Mouse (Mus musculus) hindbrain, embryonic 14.5 days (tissue): ENCODE measurements around the gene Gm20662. TPM values are rescaled to one million over a fixed set of nuclear protein-coding genes. Genes with fewer than 3 reads are reported as not detected.

Experiments used
- ATAC-seq: fragments of 200-750 bp; cut with Nextera tagmentation; 2 replicates; pipeline ENCODE4 v1.8.0; 2017; ENCODE audit warnings: moderate number of reproducible peaks, mild to moderate bottlenecking, moderate TSS enrichment, moderate library complexity; ENCODE audit not compliant: low FRiP score
- DNase-seq: peaks from one replicate; pipeline ENCODE4 v3.0.0-alpha.2; 2015; ENCODE audit warnings: low spot score
- H3K27ac ChIP-seq: fragments of 300-500 bp; sonication (generic); 2 replicates; pipeline ENCODE4 v1.5.1; 2014; ENCODE audit warnings: mild to moderate bottlenecking, moderate library complexity
- H3K27me3 ChIP-seq: fragments of 300-500 bp; sonication (generic); 2 replicates; pipeline ENCODE4 v1.6.1; 2014; ENCODE audit warnings: mild to moderate bottlenecking, low read length, mixed read lengths; ENCODE audit not compliant: control insufficient read depth, insufficient read depth
- H3K36me3 ChIP-seq: fragments of 300-500 bp; sonication (generic); replicated peaks from 2 replicates; pipeline ENCODE4 v1.6.1; 2014; ENCODE audit not compliant: control insufficient read depth, insufficient read depth
- H3K4me1 ChIP-seq: fragments of 300-500 bp; sonication (generic); replicated peaks from 2 replicates; pipeline ENCODE4 v1.6.1; 2014; ENCODE audit warnings: antibody characterized with exemption, low read length, mixed read lengths; ENCODE audit not compliant: control insufficient read depth, insufficient read depth
- H3K4me2 ChIP-seq: fragments of 300-500 bp; sonication (generic); replicated peaks from 2 replicates; pipeline ENCODE4 v1.6.1; 2014; ENCODE audit warnings: mild to moderate bottlenecking, moderate library complexity
- H3K4me3 ChIP-seq: fragments of 300-500 bp; sonication (generic); replicated peaks from 2 replicates; pipeline ENCODE4 v1.5.1; 2014; ENCODE audit warnings: mild to moderate bottlenecking, low read length
- H3K9ac ChIP-seq: fragments of 300-500 bp; sonication (generic); 2 replicates; pipeline ENCODE4 v1.6.1; 2014
- H3K9me3 ChIP-seq: fragments of 300-500 bp; sonication (generic); 2 replicates; pipeline ENCODE4 v1.6.1; 2016; ENCODE audit warnings: low read length; ENCODE audit not compliant: control insufficient read depth
- WGBS: fragments of 180-500 bp; shearing (Covaris S2); extraction: QIAGEN DNeasy Blood & Tissue Kit; methylation state at CpG from one replicate; pipeline ENCODE4 v1.1.7; 2014; 5-methylcytosine and 5-hydroxymethylcytosine counted together
- polyA plus RNA-seq: library from polyadenylated mRNA; unstranded; fragments of >200 nt; fragmentation: Nextera tagmentation; extraction: Ambion mirVana; gene quantifications from 2 replicates; pipeline ENCODE4 v1.2.1, GENCODE M21; 2014

Gm20662 gene
- polyA plus RNA-seq, 1 experiment from 2014 or later: 0.68 TPM

- Histone ChIP-seq H3K27me3 (no peaks in the 10 kb centered on the region), H3K36me3 (peaks cover 51% of the 10 kb centered on the region)
- under 1% methylated on average over 39 of the region's 39 CpGs for WGBS
Measured at GRCm38 (mm10) chr9:108049016-108049455, 52.9 kb downstream of the Gm20662 start, which contains the start of gene Gmppb. Gene Gmppb, plus strand, starts transcription at chr9:108049242.

GRCm38 (mm10) chr9:108049561-108050251, 53.6 kb downstream of the Gm20662 start:
- Histone ChIP-seq H3K36me3 (peaks cover 55% of the 10 kb centered on the region), H3K27ac (peak overlapping the region; percentile 68), H3K4me2 (peak overlapping the region; percentile 80), H3K4me3 (peak overlapping the region; percentile 57), H3K9me3 (no peaks in the 10 kb centered on the region), H3K4me1 (peaks cover 13% of the 10 kb centered on the region), H3K27me3 (no peaks in the 10 kb centered on the region), H3K9ac (peak overlapping the region; percentile 72)
- peak; percentile 21; the same call in 1 of the 2 replicates for ATAC-seq
- DNase-seq: peak; percentile 32
- 47% methylated on average over 15 of the region's 15 CpGs for WGBS

More at GRCm38 (mm10) chr9:108049016-108049455, 52.9 kb downstream of the Gm20662 start, which contains the start of gene Gmppb:
- H3K4me2 ChIP-seq: peak within 1 kb of the TSS; percentile 80
- H3K9ac ChIP-seq: peak within 1 kb of the TSS; percentile 72
- peak within 1 kb of the TSS; percentile 57 for H3K4me3 ChIP-seq
- DNase-seq (peak; percentile 98), ATAC-seq (peak; percentile 96)
- no peaks in the 10 kb centered on the region for H3K9me3 ChIP-seq
- peaks cover 13% of the 10 kb centered on the region for H3K4me1 ChIP-seq
- H3K27ac ChIP-seq: peak within 1 kb of the TSS; percentile 68

GRCm38 (mm10) chr9:108051184-108051930, 55.2 kb downstream of the Gm20662 start:
- DNase-seq (no peak), ATAC-seq (no peak)
- whole genome bisulfite sequencing: 94% methylated on average over 15 of the region's 15 CpGs
- H3K36me3 ChIP-seq: peaks cover 55% of the 10 kb centered on the region
- no peaks in the 10 kb centered on the region for H3K27me3 ChIP-seq
- H3K9me3 ChIP-seq: no peaks in the 10 kb centered on the region
- no peak overlapping the region for H3K9ac ChIP-seq
- H3K4me3 ChIP-seq: no peak overlapping the region
- H3K4me2 ChIP-seq: no peak overlapping the region
- H3K4me1 ChIP-seq: peaks cover 13% of the 10 kb centered on the region
- no peak overlapping the region for H3K27ac ChIP-seq

GRCm38 (mm10) chr9:108051931-108052220, 55.7 kb downstream of the Gm20662 start:
- H3K27ac ChIP-seq: no peak overlapping the region
- H3K36me3 ChIP-seq: peaks cover 55% of the 10 kb centered on the region
- H3K9me3 ChIP-seq: no peaks in the 10 kb centered on the region
- no peak overlapping the region for H3K9ac ChIP-seq
- DNase-seq (no peak), ATAC-seq (no peak)
- WGBS: 84% methylated on average over 4 of the region's 4 CpGs
- H3K4me2 ChIP-seq: no peak overlapping the region
- H3K27me3 ChIP-seq: no peaks in the 10 kb centered on the region
- no peak overlapping the region for H3K4me3 ChIP-seq
- peaks cover 13% of the 10 kb centered on the region for H3K4me1 ChIP-seq

- no peak for ATAC-seq
- no peaks in the 10 kb centered on the region for H3K9me3 ChIP-seq
- DNase-seq: no peak
- no peak overlapping the region for H3K4me2 ChIP-seq
- H3K27ac ChIP-seq: no peak overlapping the region
- no peak overlapping the region for H3K4me3 ChIP-seq
- H3K9ac ChIP-seq: no peak overlapping the region
- H3K27me3 ChIP-seq: no peaks in the 10 kb centered on the region
- peaks cover 54% of the 10 kb centered on the region for H3K36me3 ChIP-seq
- peaks cover 13% of the 10 kb centered on the region for H3K4me1 ChIP-seq
- 82% methylated on average over 7 of the region's 7 CpGs for WGBS
Measured at GRCm38 (mm10) chr9:108052411-108052810, 56.3 kb downstream of the Gm20662 start.

GRCm38 (mm10) chr9:108052885-108053664, 56.9 kb downstream of the Gm20662 start, which contains the start of gene Amigo3:
Gene Amigo3, plus strand, starts transcription at chr9:108053159.
- 56% methylated on average over 20 of the region's 20 CpGs for WGBS
- ATAC-seq (peak; percentile 21; the same call in 1 of the 2 replicates), DNase-seq (peak; percentile 95)
- Histone ChIP-seq H3K4me3 (no peak within 1 kb of the TSS), H3K9me3 (no peaks in the 10 kb centered on the region), H3K9ac (no peak within 1 kb of the TSS), H3K4me1 (peaks cover 13% of the 10 kb centered on the region), H3K4me2 (peak within 1 kb of the TSS; percentile 18; the same call in 1 of the 2 replicates), H3K27me3 (no peaks in the 10 kb centered on the region), H3K27ac (no peak within 1 kb of the TSS), H3K36me3 (peaks cover 60% of the 10 kb centered on the region)

GRCm38 (mm10) chr9:108053665-108054225, 57.6 kb downstream of the Gm20662 start:
- Histone ChIP-seq H3K4me1 (peaks cover 13% of the 10 kb centered on the region), H3K9ac (no peak overlapping the region), H3K4me2 (no peak overlapping the region), H3K9me3 (no peaks in the 10 kb centered on the region), H3K4me3 (no peak overlapping the region), H3K36me3 (peaks cover 67% of the 10 kb centered on the region), H3K27me3 (no peaks in the 10 kb centered on the region), H3K27ac (no peak overlapping the region)
- no peak for ATAC-seq
- WGBS: 90% methylated on average over 15 of the region's 15 CpGs
- no peak for DNase-seq

- WGBS: 91% methylated on average over 22 of the region's 22 CpGs
- no peak overlapping the region for H3K9ac ChIP-seq
- H3K36me3 ChIP-seq: peaks cover 74% of the 10 kb centered on the region
Measured at GRCm38 (mm10) chr9:108054331-108055040, 58.3 kb downstream of the Gm20662 start.

More at GRCm38 (mm10) chr9:108054331-108055040, 58.3 kb downstream of the Gm20662 start:
- no peak for ATAC-seq
- no peaks in the 10 kb centered on the region for H3K27me3 ChIP-seq
- H3K4me2 ChIP-seq: no peak overlapping the region
- peaks cover 11% of the 10 kb centered on the region for H3K4me1 ChIP-seq
- H3K27ac ChIP-seq: no peak overlapping the region
- no peak overlapping the region for H3K4me3 ChIP-seq
- no peak for DNase-seq
- H3K9me3 ChIP-seq: no peaks in the 10 kb centered on the region
